Comparison of ENCODE assay signal across 15 mouse cellular contexts in genomic region chr12:112761411-112761810, GRCm38 (mm10). TPM values are rescaled to one million over a fixed set of nuclear protein-coding genes. Genes with fewer than 3 reads are reported as not detected.
DNase-seq lines count a peak whose midpoint lies in the region; ATAC-seq and TF ChIP-seq lines count a peak whose summit lies in the region.
"Had no signal": no experiment of that assay in that cellular context is flagged by ENCODE, and none has a peak within 500 bp of the region (broad histone marks: within the 10 kb centered on the region; RNA-seq: fewer than 3 reads in every experiment).

No protein-coding gene starts in this region.

- ATAC-seq in heart, embryonic 16.5 days (replicated peaks; ENCODE audit: extremely low read depth, insufficient read depth, low FRiP score) = no peak
- ATAC-seq in monocyte, adult 5-6 weeks (replicated peaks; ENCODE audit: insufficient number of reproducible peaks, low FRiP score, low TSS enrichment, poor library complexity, severe bottlenecking) = 0 out of 2 replicates have a peak, but pooled peaks have one; percentile 25
- ATAC-seq: forebrain, embryonic 14.5 days had no signal

- no peak overlapping the region for H3K27ac ChIP-seq in heart, embryonic 16.5 days (ENCODE audit: low read length)
- H3K27ac ChIP-seq in spleen, adult 2 months (ENCODE audit: insufficient read depth, low read length) = peak overlapping the region; percentile 87
- peak overlapping the region; percentile 81 for H3K27ac ChIP-seq in bone marrow, adult 2 months (ENCODE audit: control insufficient read depth, insufficient read depth, low read depth, low read length, poor library complexity)
- H3K27ac ChIP-seq: hindbrain, embryonic 15.5 days; limb, embryonic 15.5 days; neural tube, embryonic 13.5 days had no signal

- TF ChIP-seq CTCF in spleen, adult 2 months (IDR thresholded peaks at IDR 0.05; ENCODE audit: extremely low read depth, insufficient read depth, insufficient read length, insufficient replicate concordance) = no peak
- no peak for TF ChIP-seq CTCF in bone marrow, adult 2 months (IDR thresholded peaks at IDR 0.05; ENCODE audit: control insufficient read depth, insufficient read depth, low read length)

- 0 out of 2 replicates have a peak, but pooled peaks cover 2% of the 10 kb centered on the region for H3K9me3 ChIP-seq in heart, embryonic 16.5 days (replicated peaks; ENCODE audit: control insufficient read depth, low read length)
- H3K9me3 ChIP-seq: hindbrain, embryonic 15.5 days; limb, embryonic 15.5 days; neural tube, embryonic 13.5 days had no signal

- 83% methylated on average over 4 of the region's 4 CpGs for WGBS in heart, embryonic 16.5 days
- WGBS in spleen, adult 2 months = 29% methylated on average over 4 of the region's 4 CpGs
- WGBS in bone marrow, adult 2 months = 24% methylated on average over 4 of the region's 4 CpGs

- no peaks in the 10 kb centered on the region for H3K27me3 ChIP-seq in heart, embryonic 16.5 days (ENCODE audit: control insufficient read depth, insufficient read depth, low read length)
- H3K27me3 ChIP-seq in spleen, adult 2 months (ENCODE audit: control insufficient read depth, insufficient read depth, low read length) = no peaks in the 10 kb centered on the region
- H3K27me3 ChIP-seq: hindbrain, embryonic 15.5 days; limb, embryonic 15.5 days; neural tube, embryonic 13.5 days had no signal

- H3K4me3 ChIP-seq in heart, embryonic 16.5 days (ENCODE audit: low read length) = peak overlapping the region; percentile 32
- H3K4me3 ChIP-seq in spleen, adult 2 months (ENCODE audit: extremely low read depth, insufficient read depth, insufficient read length) = peak overlapping the region; percentile 60
- peak overlapping the region; percentile 57 for H3K4me3 ChIP-seq in bone marrow, adult 2 months (replicated peaks; ENCODE audit: control insufficient read depth, low read depth, low read length)
- H3K4me3 ChIP-seq: hindbrain, embryonic 15.5 days; limb, embryonic 15.5 days; neural tube, embryonic 13.5 days had no signal

- DNase-seq in heart, adult 9 months (ENCODE audit: low spot score in 2 of 2) = no peak
- DNase-seq in spleen, adult 2 months (ENCODE audit: low read depth in 1 of 2, low spot score in 2 of 2) = peak in 1 of 2 experiments; percentile 22
- DNase-seq in spleen, adult 18-20 months = no peak
- no peak for DNase-seq in gastrocnemius, postnatal 4 days (ENCODE audit: low spot score in 2 of 2)
- DNase-seq: adrenal gland, postnatal 14 days; kidney, adult 2 months; thymus, postnatal 14 days had no signal

- H3K4me1 ChIP-seq in heart, embryonic 16.5 days (ENCODE audit: control insufficient read depth, insufficient read depth, low read length) = no peaks in the 10 kb centered on the region
- H3K4me1 ChIP-seq in spleen, adult 2 months (ENCODE audit: control insufficient read depth, insufficient read depth, insufficient read length) = no peaks in the 10 kb centered on the region
- H3K4me1 ChIP-seq in bone marrow, adult 2 months (ENCODE audit: control insufficient read depth, insufficient read depth, low read length) = peaks cover 2% of the 10 kb centered on the region
- H3K4me1 ChIP-seq: hindbrain, embryonic 15.5 days; limb, embryonic 15.5 days; neural tube, embryonic 13.5 days had no signal

- 0 out of 2 replicates have a peak overlapping the region, but pooled peaks have one; percentile 12 for H3K4me2 ChIP-seq in heart, embryonic 16.5 days (ENCODE audit: low read depth, low read length)
- H3K4me2 ChIP-seq: hindbrain, embryonic 15.5 days; limb, embryonic 15.5 days; neural tube, embryonic 13.5 days had no signal

- no peak for TF ChIP-seq POLR2A in spleen, adult 2 months (IDR thresholded peaks at IDR 0.05; ENCODE audit: low read depth, low read length)
- TF ChIP-seq POLR2A in bone marrow, adult 2 months (IDR thresholded peaks at IDR 0.05; ENCODE audit: borderline replicate concordance, control insufficient read depth, low read depth, low read length) = no peak

- no peaks in the 10 kb centered on the region for H3K36me3 ChIP-seq in heart, embryonic 16.5 days (ENCODE audit: control insufficient read depth, insufficient read depth)
- peaks cover 15% of the 10 kb centered on the region for H3K36me3 ChIP-seq in spleen, adult 2 months (ENCODE audit: control insufficient read depth, insufficient read depth, low read length)
- H3K36me3 ChIP-seq: hindbrain, embryonic 15.5 days; limb, embryonic 15.5 days; neural tube, embryonic 13.5 days had no signal

- H3K9ac ChIP-seq in heart, embryonic 16.5 days (ENCODE audit: low read length) = no peak overlapping the region
- H3K9ac ChIP-seq: hindbrain, embryonic 15.5 days; limb, embryonic 15.5 days; neural tube, embryonic 13.5 days had no signal

RNA-seq across cellular contexts. Expression of gene Pld4, which starts 1.0 kb away (rescaled TPM):
- 19.4 and 32.5 TPM in 2 replicates for polyA plus RNA-seq in heart, embryonic 16.5 days (2015; fragmentation: Nextera tagmentation; extraction: Ambion mirVana)
- polyA plus RNA-seq in spleen, adult 2 months (2012; rRNA removed) = 332 and 401 TPM in 2 replicates
- polyA plus RNA-seq in bone marrow, adult 2 months (2011; ENCODE audit: insufficient read depth, insufficient read length, low replicate concordance, missing spikeins) = 62.4 and 128 TPM in 2 replicates
- 311 to 369 TPM (median 334 TPM) in 3 replicates for total RNA-seq in monocyte, adult 5-6 weeks (2017)
- total RNA-seq in gastrocnemius, postnatal 4 days (2021) = 10 to 100 TPM; 12.5 TPM

RNA-seq across cellular contexts. Expression of gene Ahnak2, which starts 41.0 kb away (rescaled TPM):
- polyA plus RNA-seq in heart, embryonic 16.5 days (2015; fragmentation: Nextera tagmentation; extraction: Ambion mirVana) = 2.0 and 2.1 TPM in 2 replicates
- polyA plus RNA-seq in spleen, adult 2 months (2012; rRNA removed) = 0.46 and 0.83 TPM in 2 replicates
- polyA plus RNA-seq in bone marrow, adult 2 months (2011; ENCODE audit: insufficient read depth, insufficient read length, low replicate concordance, missing spikeins) = 1.4 TPM in 1 of 2 replicates, not detected in the other
- total RNA-seq in monocyte, adult 5-6 weeks (2017) = 0.67 to 1.2 TPM in 2 of 3 replicates, not detected in the other
- total RNA-seq in gastrocnemius, postnatal 4 days (2021) = 10 to 100 TPM; 26.7 to 32.1 TPM
- total RNA-seq: megakaryocyte progenitor cell, adult 5-6 weeks had no signal

RNA-seq across cellular contexts. Expression of gene Cep170b, which starts 41.2 kb away (rescaled TPM):
- 4.3 and 5.1 TPM in 2 replicates for polyA plus RNA-seq in heart, embryonic 16.5 days (2015; fragmentation: Nextera tagmentation; extraction: Ambion mirVana)
- 7.6 and 9.1 TPM in 2 replicates for polyA plus RNA-seq in spleen, adult 2 months (2012; rRNA removed)
- polyA plus RNA-seq in bone marrow, adult 2 months (2011; ENCODE audit: insufficient read depth, insufficient read length, low replicate concordance, missing spikeins) = 0.29 and 5.8 TPM in 2 replicates
- total RNA-seq in monocyte, adult 5-6 weeks (2017) = 0.29 to 0.43 TPM in 2 of 3 replicates, not detected in the other
- 10 to 100 TPM; 10.2 to 11.4 TPM for total RNA-seq in gastrocnemius, postnatal 4 days (2021)

RNA-seq across cellular contexts. Expression of gene Clba1, which starts 47.3 kb away (rescaled TPM):
- 6.0 and 8.4 TPM in 2 replicates for polyA plus RNA-seq in heart, embryonic 16.5 days (2015; fragmentation: Nextera tagmentation; extraction: Ambion mirVana)
- 0.83 and 1.1 TPM in 2 replicates for polyA plus RNA-seq in spleen, adult 2 months (2012; rRNA removed)
- polyA plus RNA-seq in bone marrow, adult 2 months (2011; ENCODE audit: insufficient read depth, insufficient read length, low replicate concordance, missing spikeins) = 1.9 TPM in 1 of 2 replicates, not detected in the other
- 0.96 TPM in 1 of 3 replicates, not detected in the others for total RNA-seq in monocyte, adult 5-6 weeks (2017)
- total RNA-seq in gastrocnemius, postnatal 4 days (2021) = 1 to 10 TPM in 1 of 2 experiments, under 1 TPM in 1; 0.96 to 1.4 TPM
